Mouse (Mus musculus) limb, embryonic 12.5 days (tissue): ENCODE results near the gene Mrpl28. TPM values are rescaled to one million over a fixed set of nuclear protein-coding genes. Genes with fewer than 3 reads are reported as not detected.
A peak's percentile ranks its signal among the peaks of the same experiment; 100 is the strongest.

Source experiments
- ATAC-seq: fragments of 200-750 bp; cut with Nextera tagmentation; 2 replicates; pipeline ENCODE4 v1.8.0; 2017; ENCODE audit warnings: low read depth, moderate TSS enrichment; ENCODE audit not compliant: insufficient number of reproducible peaks, insufficient read depth, low FRiP score, low TSS enrichment
- H3K27ac ChIP-seq: fragments of 300-500 bp; sonication (generic); 2 replicates; pipeline ENCODE4 v1.5.1; 2016; ENCODE audit warnings: mild to moderate bottlenecking, moderate library complexity
- H3K27me3 ChIP-seq: fragments of 300-500 bp; sonication (generic); 2 replicates; pipeline ENCODE4 v1.6.1; 2016; ENCODE audit warnings: mild to moderate bottlenecking, moderate library complexity
- H3K36me3 ChIP-seq: fragments of 300-500 bp; sonication (generic); 2 replicates; pipeline ENCODE4 v1.6.1; 2016; ENCODE audit warnings: mild to moderate bottlenecking, moderate library complexity
- H3K4me1 ChIP-seq: fragments of 300-500 bp; sonication (generic); replicated peaks from 2 replicates; pipeline ENCODE4 v1.6.1; 2016
- H3K4me2 ChIP-seq: fragments of 300-500 bp; sonication (generic); 2 replicates; pipeline ENCODE4 v1.6.1; 2016; ENCODE audit warnings: mild to moderate bottlenecking, moderate library complexity
- H3K4me3 ChIP-seq: fragments of 300-500 bp; sonication (generic); replicated peaks from 2 replicates; pipeline ENCODE4 v1.5.1; 2016; ENCODE audit warnings: mild to moderate bottlenecking
- H3K9ac ChIP-seq: fragments of 300-500 bp; sonication (generic); replicated peaks from 2 replicates; pipeline ENCODE4 v1.6.1; 2016; ENCODE audit warnings: mild to moderate bottlenecking, moderate library complexity
- H3K9me3 ChIP-seq: fragments of 300-500 bp; sonication (generic); 2 replicates; pipeline ENCODE4 v1.6.1; 2016; ENCODE audit warnings: mild to moderate bottlenecking, moderate library complexity
- WGBS: fragments of 180-500 bp; shearing (Covaris S2); methylation state at CpG from one replicate; pipeline ENCODE4 v1.1.7; 2016; 5-methylcytosine and 5-hydroxymethylcytosine counted together
- polyA plus RNA-seq: library from polyadenylated mRNA; unstranded; fragments of >200 nt; fragmentation: Nextera tagmentation; extraction: Ambion mirVana; gene quantifications from 2 replicates; pipeline ENCODE4 v1.2.1, GENCODE M21; 2016

The Mrpl28 gene
- polyA plus RNA-seq, 1 experiment from 2014 or later: 218 TPM

DNA sequence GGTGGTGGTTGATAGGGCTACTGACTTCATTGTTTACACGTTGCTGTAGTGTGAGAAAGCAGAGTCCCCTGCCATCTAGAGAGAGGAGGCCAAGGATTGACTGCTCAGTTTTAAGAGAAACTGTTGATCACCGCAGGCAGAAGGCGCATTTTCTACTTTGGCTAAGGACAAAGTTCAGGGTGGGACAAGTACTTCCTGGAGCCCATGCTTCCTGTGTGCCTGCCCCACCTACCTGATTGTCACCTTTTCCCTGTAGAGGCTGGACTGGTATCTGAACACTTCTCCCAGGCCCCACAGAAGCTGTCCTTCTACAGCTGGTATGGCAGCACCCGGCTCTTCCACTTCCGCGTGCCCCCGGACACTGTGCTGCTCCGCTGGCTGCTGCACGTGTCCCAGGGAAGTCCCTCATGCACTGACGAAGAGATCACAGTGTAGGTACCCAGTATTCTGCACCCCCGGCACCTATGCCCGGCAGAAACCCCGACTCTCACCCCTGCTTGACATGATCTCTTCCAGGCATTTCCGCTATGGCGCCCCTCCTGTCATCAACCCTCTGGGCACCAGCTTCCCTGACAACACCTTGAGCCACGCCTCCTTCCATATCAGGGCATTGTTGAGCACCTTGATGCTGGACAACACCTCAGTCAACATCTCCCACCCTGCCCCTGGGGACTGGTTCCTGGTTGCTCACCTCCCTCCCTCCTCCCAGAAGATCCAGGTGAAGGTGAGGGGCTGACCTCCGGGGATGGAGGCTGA is 6.6 kb upstream of the Mrpl28 start:
- Histone ChIP-seq H3K4me1 (peaks cover 13% of the 10 kb centered on the region), H3K27ac (no peak overlapping the region), H3K27me3 (peaks cover 84% of the 10 kb centered on the region), H3K4me2 (no peak overlapping the region), H3K36me3 (no peaks in the 10 kb centered on the region), H3K9me3 (no peaks in the 10 kb centered on the region), H3K9ac (no peak overlapping the region), H3K4me3 (no peak overlapping the region)
- WGBS: 86% methylated on average over 17 of the region's 17 CpGs
- no peak for ATAC-seq

- Histone ChIP-seq H3K36me3 (peaks cover 2% of the 10 kb centered on the region), H3K4me2 (no peak overlapping the region), H3K4me1 (peaks cover 11% of the 10 kb centered on the region), H3K9me3 (no peaks in the 10 kb centered on the region), H3K4me3 (no peak overlapping the region), H3K9ac (no peak overlapping the region), H3K27me3 (peaks cover 51% of the 10 kb centered on the region), H3K27ac (no peak overlapping the region)
- peak; percentile 29 for ATAC-seq
- WGBS: 47% methylated on average over 33 of the region's 33 CpGs
These were observed 3.3 kb upstream of the Mrpl28 start for GRCm38 (mm10) chr17:26119766-26120710.

DNA sequence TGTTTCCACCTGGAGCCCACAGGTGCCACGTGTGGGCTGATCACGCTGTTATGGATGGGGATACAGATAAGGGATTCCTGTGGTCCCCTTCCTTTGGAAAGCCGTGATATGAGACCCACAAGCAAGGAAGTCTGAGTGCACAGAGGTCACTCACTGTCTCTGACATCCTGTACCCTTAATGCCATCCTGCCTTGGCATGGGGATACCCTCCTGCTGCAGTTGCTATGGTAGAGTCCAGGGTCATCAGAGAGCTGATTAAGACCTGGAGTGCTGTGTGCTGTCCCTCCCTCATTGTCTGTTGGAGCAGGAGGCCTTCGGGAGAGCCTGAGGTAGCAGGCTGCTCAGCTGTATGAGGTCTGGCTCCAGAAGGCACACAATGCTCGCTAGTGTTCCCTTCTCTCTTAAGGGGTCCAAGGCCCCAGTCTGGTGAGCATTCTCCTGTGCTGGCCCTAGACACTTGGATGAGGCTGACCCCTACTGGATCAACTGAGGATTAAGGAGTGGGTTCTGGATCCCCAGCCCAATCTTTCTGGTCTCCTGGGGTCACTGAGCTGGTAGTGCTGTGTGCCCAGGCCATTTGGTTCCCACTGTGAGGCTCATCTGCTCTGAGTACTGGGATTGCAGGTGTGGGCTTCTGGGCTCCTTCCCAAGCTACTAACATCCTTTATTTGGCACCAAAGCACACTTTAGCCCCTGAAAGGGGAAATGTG is 714 bp upstream of the Mrpl28 start:
- no peak overlapping the region for H3K9ac ChIP-seq
- peaks cover 25% of the 10 kb centered on the region for H3K27me3 ChIP-seq
- peaks cover 27% of the 10 kb centered on the region for H3K36me3 ChIP-seq
- 64% methylated on average over 5 of the region's 5 CpGs for WGBS
- peaks cover 11% of the 10 kb centered on the region for H3K4me1 ChIP-seq
- ATAC-seq: no peak
- no peaks in the 10 kb centered on the region for H3K9me3 ChIP-seq
- H3K4me2 ChIP-seq: no peak overlapping the region
- no peak overlapping the region for H3K4me3 ChIP-seq
- H3K27ac ChIP-seq: no peak overlapping the region

- peaks cover 46% of the 10 kb centered on the region for H3K36me3 ChIP-seq
- peak overlapping the region; percentile 92 for H3K4me3 ChIP-seq
- 90% methylated on average over 7 of the region's 7 CpGs for WGBS
- peaks cover 5% of the 10 kb centered on the region for H3K27me3 ChIP-seq
- peak overlapping the region; percentile 92 for H3K4me2 ChIP-seq
- no peak overlapping the region for H3K27ac ChIP-seq
- H3K9me3 ChIP-seq: no peaks in the 10 kb centered on the region
- H3K9ac ChIP-seq: peak overlapping the region; percentile 83; the same call in 1 of the 2 replicates
- ATAC-seq: no peak
- peaks cover 11% of the 10 kb centered on the region for H3K4me1 ChIP-seq
These were observed 1.3 kb downstream of the Mrpl28 start for GRCm38 (mm10) chr17:26124560-26124959.

DNA sequence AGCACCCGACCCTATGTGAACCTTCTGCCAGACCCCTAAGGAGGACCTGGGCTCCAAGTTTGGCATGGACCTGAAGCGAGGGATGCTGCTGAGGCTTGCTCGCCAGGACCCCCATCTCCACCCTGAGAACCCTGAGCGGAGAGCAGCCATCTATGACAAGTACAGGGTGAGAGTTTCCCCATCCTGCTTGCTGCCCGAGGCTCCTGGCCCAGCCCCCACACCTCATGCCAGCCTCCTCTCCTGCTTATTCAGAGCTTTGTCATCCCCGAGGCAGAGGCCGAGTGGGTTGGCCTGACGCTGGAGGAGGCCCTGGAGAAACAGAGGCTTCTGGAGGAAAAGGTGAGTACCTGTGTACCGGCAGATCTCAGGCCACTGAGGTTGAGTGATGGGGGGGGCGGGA is 1.9 kb downstream of the Mrpl28 start:
- 91% methylated on average over 10 of the region's 10 CpGs for WGBS
- Histone ChIP-seq H3K4me2 (0 out of 2 replicates have a peak overlapping the region, but pooled peaks have one; percentile 1), H3K4me3 (no peak overlapping the region), H3K27ac (no peak overlapping the region), H3K9me3 (no peaks in the 10 kb centered on the region), H3K27me3 (no peaks in the 10 kb centered on the region), H3K9ac (no peak overlapping the region), H3K4me1 (peaks cover 11% of the 10 kb centered on the region), H3K36me3 (peaks cover 53% of the 10 kb centered on the region)
- ATAC-seq: no peak

GRCm38 (mm10) chr17:26131062-26131732 is 7.9 kb downstream of the Mrpl28 start:
- no peak for ATAC-seq
- no peak overlapping the region for H3K4me2 ChIP-seq
- no peak overlapping the region for H3K4me3 ChIP-seq
- no peaks in the 10 kb centered on the region for H3K27me3 ChIP-seq
- no peak overlapping the region for H3K27ac ChIP-seq
- peaks cover 67% of the 10 kb centered on the region for H3K36me3 ChIP-seq
- no peaks in the 10 kb centered on the region for H3K4me1 ChIP-seq
- no peaks in the 10 kb centered on the region for H3K9me3 ChIP-seq
- 86% methylated on average over 18 of the region's 18 CpGs for WGBS
- H3K9ac ChIP-seq: no peak overlapping the region

GRCm38 (mm10) chr17:26131856-26132853 is 8.9 kb downstream of the Mrpl28 start:
- no peaks in the 10 kb centered on the region for H3K4me1 ChIP-seq
- H3K4me2 ChIP-seq: no peak overlapping the region
- H3K27ac ChIP-seq: no peak overlapping the region
- ATAC-seq: no peak
- H3K4me3 ChIP-seq: no peak overlapping the region
- H3K9me3 ChIP-seq: no peaks in the 10 kb centered on the region
- WGBS: 87% methylated on average over 18 of the region's 18 CpGs
- H3K9ac ChIP-seq: no peak overlapping the region
- no peaks in the 10 kb centered on the region for H3K27me3 ChIP-seq
- peaks cover 57% of the 10 kb centered on the region for H3K36me3 ChIP-seq

DNA sequence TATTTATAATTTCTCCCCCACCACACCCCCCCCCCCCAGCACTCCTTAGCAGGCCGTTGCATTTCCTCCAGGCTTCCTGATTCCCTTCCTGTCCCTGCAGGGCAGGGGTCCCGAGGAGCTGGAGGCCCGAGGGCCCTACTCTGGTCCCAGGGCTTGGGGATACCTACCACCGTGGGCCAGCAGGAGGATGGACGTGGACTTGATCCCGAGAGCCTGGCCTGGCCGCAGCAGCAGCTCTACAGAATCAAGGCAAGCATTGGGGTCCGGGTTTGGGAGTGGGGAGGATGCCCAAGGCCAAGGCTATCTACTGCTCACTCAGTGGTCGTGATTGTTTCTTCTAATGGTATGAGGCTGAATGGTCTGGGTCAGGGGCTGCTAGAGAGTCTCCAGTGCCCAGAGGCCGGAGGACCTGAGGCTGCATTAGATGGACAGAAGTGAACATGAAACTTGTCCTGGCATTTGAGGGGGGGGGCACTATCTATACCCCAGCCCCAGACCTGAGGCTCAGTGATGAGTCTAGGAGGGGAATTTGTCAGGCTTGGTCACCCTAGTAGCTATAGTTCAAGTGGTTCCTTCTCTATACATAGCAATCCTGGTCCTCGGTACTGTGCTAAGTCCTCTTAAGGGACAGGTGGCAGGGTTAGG is 13.9 kb downstream of the Mrpl28 start:
- Histone ChIP-seq H3K4me1 (peaks cover 21% of the 10 kb centered on the region), H3K9ac (no peak overlapping the region), H3K27ac (no peak overlapping the region), H3K4me2 (no peak overlapping the region), H3K4me3 (no peak overlapping the region), H3K27me3 (no peaks in the 10 kb centered on the region), H3K9me3 (no peaks in the 10 kb centered on the region), H3K36me3 (peaks cover 9% of the 10 kb centered on the region; the same call in 1 of the 2 replicates)
- no peak for ATAC-seq
- 88% methylated on average over 11 of the region's 11 CpGs for WGBS

GRCm38 (mm10) chr17:26137751-26138130 is 14.4 kb downstream of the Mrpl28 start:
- Histone ChIP-seq H3K4me3 (peak overlapping the region; percentile 93), H3K27ac (peak overlapping the region; percentile 93), H3K27me3 (no peaks in the 10 kb centered on the region), H3K36me3 (peaks cover 9% of the 10 kb centered on the region), H3K9ac (no peak overlapping the region), H3K4me1 (peaks cover 21% of the 10 kb centered on the region), H3K4me2 (peak overlapping the region; percentile 89), H3K9me3 (no peaks in the 10 kb centered on the region)
- WGBS: 74% methylated on average over 2 of the region's 2 CpGs
- ATAC-seq: no peak; the same call in 1 of the 2 replicates
